Mouse (Mus musculus) adrenal gland, postnatal 14 days (tissue): Measurements from ENCODE around the gene Lnx2. TPM values are rescaled to one million over a fixed set of nuclear protein-coding genes. Genes with fewer than 3 reads are reported as not detected.

Experiments
- DNase-seq: peaks from one replicate; pipeline ENCODE4 v3.0.0; 2021; ENCODE audit warnings: mixed read lengths
- total RNA-seq: library from RNA; stranded (reverse); gene quantifications from 2 replicates; pipeline ENCODE4 v1.2.3, GENCODE M21; 2021

The Lnx2 gene
- total RNA-seq, 1 experiment from 2014 or later: 18.8 TPM

- DNase-seq: peak; percentile 69
Observed at GRCm38 (mm10) chr5:147018761-147019160, 57.6 kb downstream of the Lnx2 start.

DNA sequence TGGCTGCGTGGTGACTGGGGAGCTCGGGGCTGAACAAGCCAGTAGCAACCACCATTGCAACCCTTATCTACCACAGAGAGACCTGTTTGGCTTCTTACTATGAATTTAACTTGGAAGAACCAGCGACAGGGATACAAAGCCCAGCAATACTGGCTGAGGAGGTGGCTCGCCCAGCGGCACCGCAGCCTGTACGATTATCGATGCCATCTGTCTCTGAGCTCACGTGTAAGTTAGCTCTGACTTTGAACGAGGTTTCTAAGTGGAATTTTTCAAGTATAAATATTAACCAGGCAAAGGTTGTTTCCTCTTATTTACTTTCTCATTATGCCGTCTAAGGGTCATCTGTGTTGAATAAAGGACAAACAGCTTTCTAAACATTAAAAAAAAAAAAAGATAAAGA, 58.9 kb downstream of the Lnx2 start:
- DNase-seq: no peak

GRCm38 (mm10) chr5:147016622-147017021, 59.8 kb downstream of the Lnx2 start:
- no peak for DNase-seq

DNA sequence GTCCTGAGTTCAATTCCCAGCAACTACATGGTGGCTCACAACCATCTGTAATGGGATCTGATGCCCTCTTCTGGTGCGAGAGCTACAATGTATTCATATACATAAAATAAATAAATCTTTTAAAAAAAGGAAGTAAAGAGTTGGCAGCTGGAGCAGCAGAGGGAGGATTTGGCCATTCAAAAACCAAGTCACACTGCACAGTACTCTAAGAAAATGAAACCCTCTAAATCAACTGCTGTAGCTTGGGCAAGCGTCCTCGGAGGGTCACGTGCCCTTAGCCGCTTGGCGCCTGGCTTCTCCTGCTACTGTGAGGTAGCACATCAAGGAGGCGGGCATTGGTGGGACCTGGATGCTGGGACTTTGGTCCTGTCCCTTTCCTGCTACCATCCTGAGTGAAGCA, 61.2 kb downstream of the Lnx2 start:
- no peak for DNase-seq

- DNase-seq: no peak
Observed at GRCm38 (mm10) chr5:147013845-147014244, 62.5 kb downstream of the Lnx2 start.

GRCm38 (mm10) chr5:147011333-147011732, 65.1 kb downstream of the Lnx2 start:
- no peak for DNase-seq

GRCm38 (mm10) chr5:147003303-147003702, 73.1 kb downstream of the Lnx2 start:
- no peak for DNase-seq

DNA sequence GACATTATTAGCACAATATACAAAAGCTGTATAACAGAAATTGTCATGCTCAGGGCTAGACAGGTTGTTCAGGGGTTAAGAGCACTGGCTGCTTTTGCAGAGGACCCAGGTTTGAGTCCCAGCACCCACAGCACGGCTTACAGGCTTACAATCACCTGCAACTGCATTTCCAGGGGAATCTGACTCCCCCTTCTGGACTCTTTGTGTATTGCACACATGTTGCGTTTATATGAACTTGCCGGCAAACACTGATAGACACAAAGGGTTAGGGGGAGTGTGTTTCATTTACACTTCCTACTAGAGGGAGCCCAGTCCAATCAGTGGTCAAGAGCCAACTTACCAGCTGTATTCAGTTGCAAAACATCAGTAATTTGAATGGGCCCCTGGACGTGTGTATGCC, 75.1 kb downstream of the Lnx2 start:
- DNase-seq: no peak

DNA sequence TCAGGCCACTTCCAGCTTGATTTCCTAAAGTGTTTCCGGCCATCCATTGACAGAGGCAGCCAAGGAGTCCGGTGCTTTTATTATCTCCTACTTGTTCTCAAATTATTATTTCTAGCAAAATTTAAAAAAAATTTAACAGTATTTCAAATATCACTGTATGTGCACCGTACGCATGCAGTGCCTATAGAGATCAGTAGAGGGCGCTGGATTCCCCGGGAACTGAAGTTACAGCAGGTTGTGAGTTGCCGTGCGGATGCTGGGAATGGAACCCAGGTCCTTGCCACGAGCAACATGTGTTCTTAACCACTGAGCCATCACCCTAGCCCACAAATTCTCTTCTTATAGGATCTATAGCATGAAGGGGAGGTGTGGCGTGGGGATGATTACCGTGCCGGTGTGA, 77.6 kb downstream of the Lnx2 start:
- no peak for DNase-seq

GRCm38 (mm10) chr5:146996812-146997211, 79.6 kb downstream of the Lnx2 start:
- no peak for DNase-seq

GRCm38 (mm10) chr5:146994973-146995372, 81.4 kb downstream of the Lnx2 start:
- DNase-seq: no peak

- DNase-seq: peak; percentile 90
Observed at GRCm38 (mm10) chr5:146993509-146993908, 82.9 kb downstream of the Lnx2 start.

GRCm38 (mm10) chr5:146989051-146989450, 87.3 kb downstream of the Lnx2 start:
- DNase-seq: peak; percentile 80

- DNase-seq: no peak
Observed at GRCm38 (mm10) chr5:146987588-146987987, 88.8 kb downstream of the Lnx2 start.

DNA sequence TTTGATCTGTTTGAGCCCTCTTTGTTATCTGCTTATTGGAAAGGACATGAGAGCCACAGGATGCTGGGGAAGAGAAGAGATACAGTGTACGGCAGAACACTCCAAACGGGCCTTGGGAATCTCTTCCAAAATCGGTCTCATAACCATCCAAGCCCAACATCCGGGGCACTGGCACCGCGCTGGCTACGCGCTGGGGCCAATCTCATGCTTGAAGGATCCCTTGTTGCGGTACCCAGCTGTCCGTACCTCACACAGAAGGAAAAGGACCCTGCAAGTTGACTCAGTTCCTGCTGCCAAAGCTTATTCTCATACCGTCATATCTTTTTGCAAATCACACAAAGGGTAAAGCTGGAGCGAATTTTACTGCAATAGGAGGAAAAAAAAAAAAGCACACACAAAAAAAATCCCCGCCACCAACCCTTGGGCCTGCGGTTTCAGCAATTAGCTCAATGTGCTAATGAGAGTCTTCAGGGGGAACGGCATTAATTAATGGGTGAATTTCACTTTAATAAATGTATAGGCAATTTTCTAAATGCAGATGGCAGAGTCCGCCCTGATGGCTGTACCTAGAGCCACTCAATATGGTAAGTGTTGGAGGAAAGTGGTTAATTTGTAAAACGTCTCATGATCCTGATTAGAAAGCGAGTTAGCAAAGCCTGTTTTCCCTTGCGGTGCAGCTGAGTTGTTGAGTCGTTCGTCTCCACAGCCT, 90.5 kb downstream of the Lnx2 start:
- DNase-seq: no peak

- DNase-seq: peak; percentile 75
Observed at GRCm38 (mm10) chr5:146983216-146983615, 93.2 kb downstream of the Lnx2 start.

DNA sequence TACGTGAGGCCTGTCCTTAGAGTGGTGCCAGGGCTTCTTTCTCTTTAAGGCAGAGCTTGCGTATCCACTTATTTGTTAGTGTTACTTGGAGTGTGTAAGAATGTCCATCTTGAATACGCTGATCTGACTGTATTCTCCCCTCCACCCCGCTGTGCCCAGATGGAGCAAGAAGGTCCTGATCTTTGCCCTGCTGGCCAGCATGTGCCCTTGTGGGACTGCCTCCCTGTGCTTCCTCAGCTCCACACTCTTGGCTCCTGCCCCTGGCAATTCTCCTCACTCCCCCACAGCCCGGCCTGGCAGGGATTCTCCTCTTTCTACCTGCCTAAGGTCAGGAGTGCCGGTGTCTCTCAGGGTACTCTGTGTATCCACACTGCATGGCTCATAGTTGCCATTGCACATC, 95.0 kb downstream of the Lnx2 start:
- DNase-seq: no peak

DNA sequence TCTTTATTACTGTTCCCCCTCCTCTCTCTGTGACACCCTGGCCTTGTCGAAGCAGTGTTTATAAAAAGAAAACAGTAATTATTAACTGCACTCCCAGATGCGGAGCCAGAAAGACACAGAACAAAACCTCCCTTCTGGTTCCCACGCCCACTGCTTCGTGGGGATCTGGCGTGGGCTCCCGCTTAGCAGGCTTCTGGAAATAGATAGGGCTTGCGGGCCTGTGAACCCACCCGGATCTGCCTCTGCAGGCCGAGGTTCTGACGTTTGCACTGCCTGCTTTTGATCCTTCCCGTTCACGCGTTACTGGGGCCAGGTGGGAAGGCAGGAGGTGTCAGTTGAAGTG, 101.6 kb downstream of the Lnx2 start:
- no peak for DNase-seq

GRCm38 (mm10) chr5:146973858-146974780, 102.3 kb downstream of the Lnx2 start:
- DNase-seq: no peak

- no peak for DNase-seq
Observed at GRCm38 (mm10) chr5:146973353-146973752, 103.0 kb downstream of the Lnx2 start.

GRCm38 (mm10) chr5:146971776-146972561, 104.4 kb downstream of the Lnx2 start:
- no peak for DNase-seq

- DNase-seq: no peak
Observed at GRCm38 (mm10) chr5:146968695-146969393, 107.5 kb downstream of the Lnx2 start.
